Mouse (Mus musculus) spleen, adult 2 months (tissue): Measurements from ENCODE around the gene Hdac9. TPM values are rescaled to one million over a fixed set of nuclear protein-coding genes. Genes with fewer than 3 reads are reported as not detected.

Experiments used
- DNase-seq, 2 experiments: peaks; one replicate each; pipeline versions ENCODE4 v3.0.0 to v3.0.0-alpha.2; 2012 to 2021; ENCODE audit warnings: low spot score in 2 of 2, low read depth in 1 of 2
- H3K27ac ChIP-seq: fragments of 200-500 bp; 2 replicates; pipeline ENCODE4 v1.5.1; 2012; ENCODE audit warnings: low read length, inconsistent platforms; ENCODE audit not compliant: insufficient read depth
- H3K27me3 ChIP-seq: fragments of 200-500 bp; 2 replicates; pipeline ENCODE4 v1.6.1; 2012; ENCODE audit warnings: mild to moderate bottlenecking, moderate library complexity, low read length, inconsistent platforms; ENCODE audit not compliant: control insufficient read depth, insufficient read depth
- H3K36me3 ChIP-seq: fragments of 200-500 bp; 2 replicates; pipeline ENCODE4 v1.6.1; 2012; ENCODE audit warnings: mild to moderate bottlenecking, low read length, inconsistent platforms; ENCODE audit not compliant: control insufficient read depth, insufficient read depth
- H3K4me1 ChIP-seq: fragments of 200-500 bp; 2 replicates; pipeline ENCODE4 v1.6.1; 2011; ENCODE audit warnings: inconsistent platforms; ENCODE audit not compliant: control insufficient read depth, insufficient read depth, insufficient read length
- H3K4me3 ChIP-seq: fragments of 200-500 bp; 2 replicates; pipeline ENCODE4 v1.5.1; 2011; ENCODE audit warnings: mild to moderate bottlenecking, inconsistent platforms; ENCODE audit not compliant: insufficient read depth, insufficient read length; ENCODE audit errors: extremely low read depth
- CTCF ChIP-seq: fragments of 200-500 bp; IDR thresholded peaks from 2 replicates; pipeline ENCODE4 v1.5.1; 2011; ENCODE audit warnings: mild to moderate bottlenecking, inconsistent platforms; ENCODE audit not compliant: insufficient read depth, insufficient read length, insufficient replicate concordance; ENCODE audit errors: extremely low read depth
- POLR2A ChIP-seq: fragments of 200-500 bp; IDR thresholded peaks from 2 replicates; pipeline ENCODE4 v1.6.1; 2011; ENCODE audit warnings: low read depth, low read length, inconsistent platforms
- WGBS: fragments of 180-500 bp; shearing (Covaris S2); methylation state at CpG from one replicate; pipeline ENCODE4 v1.1.7; 2018; 5-methylcytosine and 5-hydroxymethylcytosine counted together
- polyA plus RNA-seq: library from polyadenylated mRNA; depleted of rRNA; stranded (reverse); fragments of >200 nt; gene quantifications from 2 replicates; pipeline ENCODE4 v1.2.3, GENCODE M21; 2012

Gene Hdac9
- polyA plus RNA-seq, 1 experiment: 8.9 TPM

- Histone ChIP-seq H3K36me3 (no peaks in the 10 kb centered on the region), H3K4me3 (no peak overlapping the region), H3K27me3 (no peaks in the 10 kb centered on the region), H3K4me1 (no peaks in the 10 kb centered on the region), H3K27ac (no peak overlapping the region)
- WGBS: 84% methylated on average over 6 of the region's 6 CpGs
- TF ChIP-seq CTCF: no peak
- no peak for DNase-seq
Observed at GRCm38 (mm10) chr12:34351906-34352305, 565.0 kb downstream of the Hdac9 start.

- TF ChIP-seq CTCF (no peak), POLR2A (no peak)
- H3K4me3 ChIP-seq: no peak overlapping the region
- H3K36me3 ChIP-seq: no peaks in the 10 kb centered on the region
- WGBS: 94% methylated on average over 2 of the region's 2 CpGs
- no peak overlapping the region for H3K27ac ChIP-seq
- DNase-seq: no peak
- no peaks in the 10 kb centered on the region for H3K4me1 ChIP-seq
- no peaks in the 10 kb centered on the region for H3K27me3 ChIP-seq
Observed at GRCm38 (mm10) chr12:34347529-34347928, 569.4 kb downstream of the Hdac9 start.

GRCm38 (mm10) chr12:34342761-34343160 is 574.1 kb downstream of the Hdac9 start:
- 92% methylated on average over 2 of the region's 2 CpGs for WGBS
- no peaks in the 10 kb centered on the region for H3K4me1 ChIP-seq
- no peak overlapping the region for H3K27ac ChIP-seq
- no peak overlapping the region for H3K4me3 ChIP-seq
- TF ChIP-seq CTCF (no peak), POLR2A (no peak)
- H3K36me3 ChIP-seq: no peaks in the 10 kb centered on the region
- DNase-seq: no peak
- H3K27me3 ChIP-seq: no peaks in the 10 kb centered on the region

GRCm38 (mm10) chr12:34338886-34339285 is 578.0 kb downstream of the Hdac9 start:
- no peak for DNase-seq
- Histone ChIP-seq H3K4me3 (no peak overlapping the region), H3K4me1 (no peaks in the 10 kb centered on the region), H3K36me3 (no peaks in the 10 kb centered on the region), H3K27me3 (no peaks in the 10 kb centered on the region), H3K27ac (no peak overlapping the region)
- 51% methylated on average over 4 of the region's 4 CpGs for WGBS
- TF ChIP-seq POLR2A: no peak
- no peak for TF ChIP-seq CTCF

- H3K27me3 ChIP-seq: no peaks in the 10 kb centered on the region
- TF ChIP-seq CTCF: no peak
- no peak for TF ChIP-seq POLR2A
- no peak for DNase-seq
- no peak overlapping the region for H3K4me3 ChIP-seq
- H3K4me1 ChIP-seq: no peaks in the 10 kb centered on the region
- no peak overlapping the region for H3K27ac ChIP-seq
- no peaks in the 10 kb centered on the region for H3K36me3 ChIP-seq
- 74% methylated on average over 4 of the region's 4 CpGs for WGBS
Observed at GRCm38 (mm10) chr12:34334455-34335084, 582.3 kb downstream of the Hdac9 start.

GRCm38 (mm10) chr12:34332884-34333283 is 584.0 kb downstream of the Hdac9 start:
- Histone ChIP-seq H3K27me3 (no peaks in the 10 kb centered on the region), H3K27ac (no peak overlapping the region), H3K4me1 (no peaks in the 10 kb centered on the region), H3K4me3 (no peak overlapping the region), H3K36me3 (no peaks in the 10 kb centered on the region)
- WGBS: 40% methylated on average over 4 of the region's 4 CpGs
- DNase-seq: no peak
- TF ChIP-seq POLR2A (no peak), CTCF (no peak)

- no peak overlapping the region for H3K4me3 ChIP-seq
- H3K27ac ChIP-seq: no peak overlapping the region
- no peak for DNase-seq
- no peak for TF ChIP-seq CTCF
- TF ChIP-seq POLR2A: no peak
- H3K36me3 ChIP-seq: no peaks in the 10 kb centered on the region
- 86% methylated on average over 1 of the region's 1 CpGs for WGBS
- no peaks in the 10 kb centered on the region for H3K27me3 ChIP-seq
- H3K4me1 ChIP-seq: no peaks in the 10 kb centered on the region
Observed at GRCm38 (mm10) chr12:34327111-34327510, 589.8 kb downstream of the Hdac9 start.
